Mouse (Mus musculus) liver, adult 2 months (tissue): ENCODE measurements around the gene Pramel6. TPM values are rescaled to one million over a fixed set of nuclear protein-coding genes. Genes with fewer than 3 reads are reported as not detected.
"Not testable (repeated sequence)": the region's sequence is repeated elsewhere in the genome, so short reads cannot be mapped to it uniquely, and the experiment has no call there.

ENCODE experiments used
- DNase-seq: peaks from one replicate; pipeline ENCODE4 v3.0.0-alpha.2; 2011; ENCODE audit warnings: low read depth, low spot score; ENCODE audit errors: extremely low read depth
- H3K27ac ChIP-seq: fragments of 200-500 bp; replicated peaks from 2 replicates; pipeline ENCODE4 v1.5.1; 2012; ENCODE audit warnings: low read depth, mild to moderate bottlenecking, control low read depth, inconsistent platforms, low read length; ENCODE audit not compliant: insufficient read depth
- H3K27me3 ChIP-seq: fragments of 200-500 bp; 2 replicates; pipeline ENCODE4 v1.6.1; 2012; ENCODE audit warnings: mild to moderate bottlenecking, moderate library complexity, low read length, inconsistent platforms; ENCODE audit not compliant: control insufficient read depth, insufficient read depth
- H3K36me3 ChIP-seq: fragments of 200-500 bp; 2 replicates; pipeline ENCODE4 v1.6.1; 2012; ENCODE audit warnings: low read length, inconsistent platforms; ENCODE audit not compliant: control insufficient read depth, insufficient read depth
- H3K4me1 ChIP-seq: fragments of 200-500 bp; 2 replicates; pipeline ENCODE4 v1.6.1; 2011; ENCODE audit warnings: low read length; ENCODE audit not compliant: control insufficient read depth, insufficient read depth
- H3K4me3 ChIP-seq: fragments of 200-500 bp; 2 replicates; pipeline ENCODE4 v1.5.1; 2011; ENCODE audit warnings: low read depth, mild to moderate bottlenecking, control low read depth, low read length, moderate library complexity; ENCODE audit not compliant: insufficient read depth
- H3K79me2 ChIP-seq: fragments of 200-500 bp; 2 replicates; pipeline ENCODE4 v1.6.1; 2012; ENCODE audit warnings: inconsistent platforms, mild to moderate bottlenecking, low read length, moderate library complexity; ENCODE audit not compliant: control insufficient read depth, insufficient read depth
- H3K9ac ChIP-seq: fragments of 200-500 bp; 2 replicates; pipeline ENCODE4 v1.6.1; 2012; ENCODE audit warnings: low read depth, mild to moderate bottlenecking, control low read depth, inconsistent platforms, low read length
- CTCF ChIP-seq: fragments of 200-500 bp; IDR thresholded peaks from 2 replicates; pipeline ENCODE4 v1.5.1; 2011; ENCODE audit warnings: low read depth, low read length, control low read depth
- POLR2A ChIP-seq: fragments of 200-500 bp; IDR thresholded peaks from 2 replicates; pipeline ENCODE4 v1.6.1; 2011; ENCODE audit warnings: low read length, control low read depth; ENCODE audit not compliant: insufficient read depth; ENCODE audit errors: extremely low read depth
- WGBS: fragments of 180-500 bp; shearing (Covaris S2); methylation state at CpG from one replicate; pipeline ENCODE4 v1.1.7; 2018; 5-methylcytosine and 5-hydroxymethylcytosine counted together
- polyA plus RNA-seq: library from polyadenylated mRNA; depleted of rRNA; stranded (reverse); fragments of >200 nt; gene quantifications from 2 replicates; pipeline ENCODE4 v1.2.3, GENCODE M21; 2012; rRNA removed
- total RNA-seq: library from RNA; depleted of rRNA; stranded (reverse); fragments of >200 nt; gene quantifications from 2 replicates; pipeline ENCODE4 v1.2.3, GENCODE M21; 2014; rRNA removed

The Pramel6 gene
- not detected in 2 replicates for total RNA-seq
- not detected in 2 replicates for polyA plus RNA-seq

DNA sequence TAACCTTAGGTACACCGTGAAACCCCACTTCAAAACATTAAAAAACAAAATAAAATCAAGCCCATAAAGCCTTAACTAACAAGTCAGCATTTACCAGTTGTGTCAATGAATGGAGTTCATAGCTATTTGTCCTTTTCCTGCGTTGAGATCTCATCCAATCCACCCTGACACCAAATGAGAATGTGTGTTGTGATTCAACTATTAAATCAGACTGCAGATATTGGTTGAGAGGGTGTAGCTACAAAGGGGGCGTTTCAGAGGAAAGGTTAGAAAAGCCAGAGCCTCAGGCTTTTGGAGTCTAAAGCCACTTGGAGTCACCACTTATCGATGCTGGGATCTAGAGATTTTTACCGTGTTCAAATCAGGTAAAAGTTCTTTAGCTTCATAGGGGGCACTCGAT, at the start of gene Pramel6:
Pramel6 (plus strand) TSS at position 301 of the 400 bp plus-strand sequence.
- H3K36me3 ChIP-seq: no peaks in the 10 kb centered on the region
- H3K27me3 ChIP-seq: no peaks in the 10 kb centered on the region
- TF ChIP-seq POLR2A: no peak
- TF ChIP-seq CTCF: no peak
- H3K4me1 ChIP-seq: no peaks in the 10 kb centered on the region
- H3K27ac ChIP-seq: no peak within 1 kb of the TSS
- no peak within 1 kb of the TSS for H3K4me3 ChIP-seq
- H3K9ac ChIP-seq: no peak within 1 kb of the TSS
- 79% methylated on average over 6 of the region's 6 CpGs for WGBS
- no peak for DNase-seq
- no peaks in the 10 kb centered on the region for H3K79me2 ChIP-seq

DNA sequence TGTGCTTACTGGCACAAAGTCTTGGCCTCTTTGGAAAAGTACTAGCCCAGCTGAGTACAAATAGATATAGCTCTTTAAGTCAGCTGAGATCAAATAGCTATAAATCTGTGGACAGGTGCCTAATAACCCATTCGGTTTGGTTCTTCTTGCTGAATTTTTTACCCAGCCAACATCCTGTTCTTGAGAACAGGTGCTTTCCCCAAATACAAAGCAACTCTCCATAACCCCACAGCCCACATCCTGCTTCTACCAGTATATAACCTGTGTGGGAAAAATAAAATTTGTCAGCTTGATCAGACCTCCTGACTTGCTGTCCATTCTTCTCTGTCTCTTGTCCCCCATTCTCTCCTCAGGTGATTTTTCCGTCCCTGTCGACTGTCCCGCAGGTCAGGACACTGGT, 44.6 kb upstream of the Pramel6 start:
- TF ChIP-seq CTCF: no peak
- TF ChIP-seq POLR2A: no peak
- no peak overlapping the region for H3K27ac ChIP-seq
- WGBS: 89% methylated on average over 4 of the region's 4 CpGs

DNA sequence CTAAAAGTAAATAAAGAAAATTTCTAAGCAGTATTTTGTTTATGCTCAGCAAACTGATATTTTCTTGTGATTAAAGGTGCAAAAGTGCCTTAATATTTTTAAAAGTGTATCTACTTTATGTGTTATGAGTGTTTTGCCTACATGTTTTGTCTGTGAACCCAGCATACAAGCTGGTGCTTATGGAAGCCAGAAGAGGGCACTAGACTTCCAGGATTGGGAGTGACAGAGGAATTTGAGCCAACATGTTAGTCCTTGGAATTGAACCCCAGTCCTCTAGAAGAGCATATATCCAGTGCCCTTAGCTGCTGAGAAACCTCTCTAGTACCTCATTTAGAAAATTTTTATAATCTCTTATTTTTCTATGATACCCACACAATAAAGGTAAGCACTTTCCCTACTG, 26.2 kb upstream of the Pramel6 start:
- Histone ChIP-seq H3K4me1 (no peaks in the 10 kb centered on the region), H3K36me3 (no peaks in the 10 kb centered on the region), H3K4me3 (no peak overlapping the region), H3K79me2 (no peaks in the 10 kb centered on the region), H3K9ac (no peak overlapping the region), H3K27ac (no peak overlapping the region), H3K27me3 (no peaks in the 10 kb centered on the region)
- DNase-seq: peak; percentile 37
- TF ChIP-seq CTCF: peak; percentile 20
- no peak for TF ChIP-seq POLR2A

More for the DNA sequence above, 44.6 kb upstream of the Pramel6 start:
- Histone ChIP-seq H3K4me3 (no peak overlapping the region), H3K27me3 (no peaks in the 10 kb centered on the region), H3K9ac (no peak overlapping the region), H3K4me1 (no peaks in the 10 kb centered on the region), H3K36me3 (no peaks in the 10 kb centered on the region), H3K79me2 (no peaks in the 10 kb centered on the region)
- no peak for DNase-seq

DNA sequence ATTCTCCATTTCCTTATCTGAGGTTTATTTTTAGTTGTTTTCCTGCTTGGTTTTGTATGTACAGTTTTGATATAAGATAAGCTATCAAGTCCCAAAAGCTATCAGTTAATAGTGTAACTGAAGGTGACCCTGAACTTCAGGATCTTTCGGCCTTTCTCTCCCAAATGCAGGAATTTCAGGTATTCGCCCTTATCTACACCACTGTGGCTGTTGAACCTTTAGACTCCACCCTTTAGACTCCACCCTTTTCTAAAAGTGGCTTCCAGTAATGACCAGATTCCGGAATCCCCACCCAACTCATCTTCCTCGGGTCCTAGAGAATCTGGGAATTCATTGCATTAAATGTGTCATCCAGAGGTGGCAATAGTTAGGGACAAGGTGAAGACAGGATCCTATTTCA, 25.2 kb upstream of the Pramel6 start:
- Histone ChIP-seq H3K9ac (no peak overlapping the region), H3K4me1 (no peaks in the 10 kb centered on the region), H3K36me3 (no peaks in the 10 kb centered on the region), H3K79me2 (no peaks in the 10 kb centered on the region), H3K27ac (no peak overlapping the region), H3K4me3 (no peak overlapping the region), H3K27me3 (no peaks in the 10 kb centered on the region)
- WGBS: 69% methylated on average over 4 of the region's 4 CpGs
- DNase-seq: no peak
- no peak for TF ChIP-seq POLR2A
- TF ChIP-seq CTCF: no peak

DNA sequence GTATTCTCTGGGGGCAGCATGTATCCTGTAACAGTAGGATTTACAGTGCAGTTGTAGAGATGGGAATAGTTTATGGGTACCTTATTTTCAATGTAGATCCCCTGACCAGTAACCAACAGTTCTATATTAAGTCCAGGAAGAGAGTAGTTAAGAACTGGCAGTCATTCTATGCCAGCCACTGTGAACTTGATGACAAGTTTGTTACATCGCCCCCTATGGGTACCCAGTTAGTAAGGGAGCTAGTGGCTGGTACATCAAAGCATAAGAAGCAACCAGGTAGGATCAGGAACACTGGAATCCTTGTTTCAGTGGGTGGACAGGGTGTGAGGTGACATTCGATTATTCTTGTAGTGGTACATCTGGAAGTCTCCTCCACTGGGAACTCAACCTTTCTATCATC, 24.1 kb upstream of the Pramel6 start:
- no peaks in the 10 kb centered on the region for H3K4me1 ChIP-seq
- no peak overlapping the region for H3K9ac ChIP-seq
- 68% methylated on average over 2 of the region's 2 CpGs for WGBS
- TF ChIP-seq CTCF (no peak), POLR2A (no peak)
- no peak for DNase-seq
- no peaks in the 10 kb centered on the region for H3K79me2 ChIP-seq
- H3K27ac ChIP-seq: no peak overlapping the region
- H3K4me3 ChIP-seq: no peak overlapping the region
- no peaks in the 10 kb centered on the region for H3K27me3 ChIP-seq
- H3K36me3 ChIP-seq: no peaks in the 10 kb centered on the region

DNA sequence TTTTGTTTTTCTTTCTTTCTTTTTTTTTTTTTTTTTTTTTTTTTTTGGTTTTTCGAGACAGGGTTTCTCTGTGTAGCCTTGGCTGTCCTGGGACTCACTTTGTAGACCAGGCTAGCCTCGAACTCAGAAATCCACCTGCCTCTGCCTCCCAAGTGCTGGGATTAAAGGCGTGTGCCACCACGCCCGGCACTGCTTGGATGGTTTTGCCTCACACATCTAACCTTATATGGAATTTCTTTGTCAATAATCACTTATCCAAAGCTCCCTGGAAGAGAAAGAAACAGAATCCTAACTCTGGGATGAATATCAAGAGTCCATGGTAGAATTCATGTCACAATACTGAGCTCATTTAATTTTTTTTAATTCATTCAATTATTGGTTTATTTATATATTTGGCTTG, 9.4 kb upstream of the Pramel6 start, which contains the start of gene Pramel7:
Pramel7 (minus strand) TSS at position 101 of the 400 bp plus-strand sequence.
- H3K27ac ChIP-seq, H3K36me3 ChIP-seq, H3K27me3 ChIP-seq, H3K4me3 ChIP-seq, H3K4me1 ChIP-seq, H3K9ac ChIP-seq, H3K79me2 ChIP-seq, DNase-seq: not testable (repeated sequence)
- 70% methylated on average over 4 of the region's 5 CpGs for WGBS
